Mouse (Mus musculus) small intestine, adult 10 weeks (tissue): ENCODE measurements around the gene Apoc1. TPM values are rescaled to one million over a fixed set of nuclear protein-coding genes. Genes with fewer than 3 reads are reported as not detected.

ENCODE experiments used
- polyA plus RNA-seq: library from polyadenylated mRNA; stranded (reverse); fragments of 350-450 nt; fragmentation: Illumina TruSeq; extraction: RNeasy Lipid Tissue Mini Kit (QIAGEN cat#74804); gene quantifications from one replicate; pipeline ENCODE4 v1.2.3, GENCODE M21; 2014; ENCODE audit warnings: low replicate concordance

Apoc1 gene
- polyA plus RNA-seq = not detected

GRCm38 (mm10) chr7:19691873-19692865 is at the start of gene Apoc1:
TSS of gene Apoc1 (minus strand) at chr7:19692660.

GRCm38 (mm10) chr7:19715239-19716054 is 23.0 kb upstream of the Apoc1 start, which contains the start of gene Tomm40:
TSS of gene Tomm40 (minus strand) at chr7:19715438.

GRCm38 (mm10) chr7:19698907-19699826 is 6.7 kb upstream of the Apoc1 start, which contains the start of gene Apoe:
TSS of gene Apoe (minus strand) at chr7:19699188.

GRCm38 (mm10) chr7:19681202-19681694 is 11.2 kb downstream of the Apoc1 start, which contains the start of the genes Gm44805 and Apoc4:
TSS of gene Gm44805 (minus strand) at chr7:19681423.
TSS of gene Apoc4 (minus strand) at chr7:19681479.

GRCm38 (mm10) chr7:19677872-19678271 is 14.6 kb downstream of the Apoc1 start, which contains the start of gene Apoc2:
TSS of gene Apoc2 (minus strand) at chr7:19677941.

GRCm38 (mm10) chr7:19664955-19665841 is 27.3 kb downstream of the Apoc1 start, which contains the start of gene Clptm1:
TSS of gene Clptm1 (minus strand) at chr7:19665033.

Other genes starting within 250 kb of the Apoc1 start
- 0.19 TPM for gene Mark4, start 233.8 kb downstream of the Apoc1 start, polyA plus RNA-seq
- gene Exoc3l2, start 229.3 kb downstream of the Apoc1 start, polyA plus RNA-seq = not detected
- 3.4 TPM for gene Bloc1s3, start 184.3 kb downstream of the Apoc1 start, polyA plus RNA-seq
- not detected for gene Trappc6a, start 184.3 kb downstream of the Apoc1 start, polyA plus RNA-seq
- gene Nkpd1, start 174.8 kb downstream of the Apoc1 start, polyA plus RNA-seq = not detected
- gene Ppp1r37, start 129.6 kb downstream of the Apoc1 start, polyA plus RNA-seq = 0.22 TPM
- not detected for gene Zfp296, start 115.4 kb downstream of the Apoc1 start, polyA plus RNA-seq
- gene Gemin7, start 115.1 kb downstream of the Apoc1 start, polyA plus RNA-seq = 6.5 TPM
- gene Clasrp, start 88.2 kb downstream of the Apoc1 start, polyA plus RNA-seq = 3.5 TPM
- 3.6 TPM for gene Relb, start 63.2 kb downstream of the Apoc1 start, polyA plus RNA-seq
- 5.2 TPM for gene Clptm1, start 27.6 kb downstream of the Apoc1 start, polyA plus RNA-seq
- gene Apoc2, start 14.7 kb downstream of the Apoc1 start, polyA plus RNA-seq = 21.6 TPM
- not detected for gene Gm44805, start 11.2 kb downstream of the Apoc1 start, polyA plus RNA-seq
- gene Apoc4, start 11.2 kb downstream of the Apoc1 start, polyA plus RNA-seq = not detected
- 2.3 TPM for gene Apoe, start 6.5 kb upstream of the Apoc1 start, polyA plus RNA-seq
- 0.93 TPM for gene Tomm40, start 22.8 kb upstream of the Apoc1 start, polyA plus RNA-seq
- gene Nectin2, start 57.8 kb upstream of the Apoc1 start, polyA plus RNA-seq = 5.7 TPM
- gene Bcam, start 78.4 kb upstream of the Apoc1 start, polyA plus RNA-seq = not detected
- 3.7 TPM for gene Cblc, start 104.1 kb upstream of the Apoc1 start, polyA plus RNA-seq
- gene Bcl3, start 130.1 kb upstream of the Apoc1 start, polyA plus RNA-seq = 1.2 TPM
- not detected for gene Gm19345, start 159.3 kb upstream of the Apoc1 start, polyA plus RNA-seq
- gene Ceacam16, start 168.6 kb upstream of the Apoc1 start, polyA plus RNA-seq = not detected
- gene Ceacam19, start 195.3 kb upstream of the Apoc1 start, polyA plus RNA-seq = not detected
- 22.6 TPM for gene Pvr, start 228.5 kb upstream of the Apoc1 start, polyA plus RNA-seq